Mouse (Mus musculus) liver, postnatal 0 days (tissue): ENCODE data around the gene Ncstn.

Experiments used
- CTCF ChIP-seq: sonication (generic); IDR thresholded peaks from 2 replicates; pipeline ENCODE4 v1.5.1; 2016; ENCODE audit warnings: antibody characterized with exemption, low read depth
- EP300 ChIP-seq: IDR thresholded peaks from 2 replicates; pipeline ENCODE4 v1.6.1; 2016; ENCODE audit warnings: antibody characterized with exemption, low read depth, mild to moderate bottlenecking

DNA sequence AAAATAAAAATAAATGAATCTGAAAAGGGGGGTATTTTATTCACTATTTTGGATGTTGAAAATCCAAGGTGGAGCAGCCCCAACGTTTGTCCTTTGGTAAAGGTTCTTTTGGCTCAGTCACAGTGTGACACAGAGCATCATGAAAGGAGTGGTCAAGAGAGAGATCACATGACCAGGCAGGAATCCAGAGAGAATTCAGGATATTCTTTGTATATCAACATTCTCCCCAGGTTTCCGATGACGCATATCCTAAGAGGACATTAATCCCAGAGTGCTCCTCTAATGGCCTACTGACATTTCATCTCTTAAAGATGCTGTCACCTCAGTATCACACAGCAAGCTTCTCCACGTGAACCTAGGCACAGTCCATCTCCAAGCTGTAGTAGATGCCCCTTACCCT lies 21.0 kb upstream of the Ncstn start:
- TF ChIP-seq CTCF (no peak), EP300 (no peak)
